Mouse (Mus musculus) erythroid progenitor cell, adult 5-6 weeks (primary cell): Measurements from ENCODE around the gene Zfp692. TPM values are rescaled to one million over a fixed set of nuclear protein-coding genes. Genes with fewer than 3 reads are reported as not detected.
"Not testable (repeated sequence)": the region's sequence is repeated elsewhere in the genome, so short reads cannot be mapped to it uniquely, and the experiment has no call there.

Experiments
- ATAC-seq: replicated peaks from 2 replicates; pipeline ENCODE4 v1.8.0; 2016; ENCODE audit warnings: moderate number of reproducible peaks, mild to moderate bottlenecking, moderate TSS enrichment, inconsistent platforms; ENCODE audit not compliant: poor library complexity, low FRiP score, severe bottlenecking
- total RNA-seq, 2 experiments: library from RNA; stranded (forward) in 1 of 2; stranded (reverse) in 1 of 2; fragments of 150-400 nt in 1 of 2; fragments of 186-747, 209-891 nt in 1 of 2; gene quantifications; 2 replicates each; pipeline versions ENCODE4 v1.2.3 to v1.2.4; 2015 to 2017; ENCODE audit warnings: low replicate concordance in 2 of 2

Zfp692 gene
- total RNA-seq, 2 experiments from 2014 or later = 4.6 to 19.1 TPM

GRCm38 (mm10) chr11:58352681-58353548 is 46.0 kb downstream of the Zfp692 start:
- peak; percentile 84 for ATAC-seq

GRCm38 (mm10) chr11:58353709-58354108 is 46.8 kb downstream of the Zfp692 start:
- ATAC-seq = no peak

GRCm38 (mm10) chr11:58354476-58354875 is 47.6 kb downstream of the Zfp692 start:
- ATAC-seq = no peak

- ATAC-seq = no peak
Observed at GRCm38 (mm10) chr11:58354927-58355326, 48.1 kb downstream of the Zfp692 start.

GRCm38 (mm10) chr11:58357042-58357441 is 50.2 kb downstream of the Zfp692 start:
- ATAC-seq = no peak

- peak; percentile 35 for ATAC-seq
Observed at GRCm38 (mm10) chr11:58357844-58358534, 51.1 kb downstream of the Zfp692 start.

GRCm38 (mm10) chr11:58362562-58362961 is 55.7 kb downstream of the Zfp692 start:
- ATAC-seq = not testable (repeated sequence)

Other genes starting within 250 kb of the Zfp692 start
- gene Gm12248, start 213.9 kb upstream of the Zfp692 start, total RNA-seq (2015; ENCODE audit: low replicate concordance) = not detected in 2 replicates
- 1.2 TPM in 1 of 2 replicates, not detected in the other for gene Gm12248, start 213.9 kb upstream of the Zfp692 start, total RNA-seq (2017; ENCODE audit: low replicate concordance)
- 19.5 and 43.6 TPM in 2 replicates for gene Cnot8, start 202.9 kb upstream of the Zfp692 start, total RNA-seq (2015; ENCODE audit: low replicate concordance)
- gene Cnot8, start 202.9 kb upstream of the Zfp692 start, total RNA-seq (2017; ENCODE audit: low replicate concordance) = 22.5 and 29.1 TPM in 2 replicates
- gene Gemin5, start 138.5 kb upstream of the Zfp692 start, total RNA-seq (2015; ENCODE audit: low replicate concordance) = 2.9 and 5.0 TPM in 2 replicates
- gene Gemin5, start 138.5 kb upstream of the Zfp692 start, total RNA-seq (2017; ENCODE audit: low replicate concordance) = 4.3 and 6.5 TPM in 2 replicates
- gene Mrpl22, start 135.4 kb upstream of the Zfp692 start, total RNA-seq (2015; ENCODE audit: low replicate concordance) = 12.6 and 15.9 TPM in 2 replicates
- 10.7 and 21.6 TPM in 2 replicates for gene Mrpl22, start 135.4 kb upstream of the Zfp692 start, total RNA-seq (2017; ENCODE audit: low replicate concordance)
- gene Igtp, start 107.5 kb upstream of the Zfp692 start, total RNA-seq (2015; ENCODE audit: low replicate concordance) = 16.8 and 27.4 TPM in 2 replicates
- 17.1 and 20.9 TPM in 2 replicates for gene Igtp, start 107.5 kb upstream of the Zfp692 start, total RNA-seq (2017; ENCODE audit: low replicate concordance)
- 6.5 and 12.6 TPM in 2 replicates for gene Irgm2, start 107.5 kb upstream of the Zfp692 start, total RNA-seq (2015; ENCODE audit: low replicate concordance)
- gene Irgm2, start 107.5 kb upstream of the Zfp692 start, total RNA-seq (2017; ENCODE audit: low replicate concordance) = 5.9 and 6.8 TPM in 2 replicates
- gene 4930438A08Rik, start 32.3 kb upstream of the Zfp692 start, total RNA-seq (2015; ENCODE audit: low replicate concordance) = 4.3 and 10.9 TPM in 2 replicates
- gene 4930438A08Rik, start 32.3 kb upstream of the Zfp692 start, total RNA-seq (2017; ENCODE audit: low replicate concordance) = 2.7 and 9.5 TPM in 2 replicates
- 75.3 and 80.5 TPM in 2 replicates for gene Zfp672, start 23.3 kb downstream of the Zfp692 start, total RNA-seq (2015; ENCODE audit: low replicate concordance)
- gene Zfp672, start 23.3 kb downstream of the Zfp692 start, total RNA-seq (2017; ENCODE audit: low replicate concordance) = 27.6 and 39.9 TPM in 2 replicates
- 10.5 and 13.3 TPM in 2 replicates for gene Sh3bp5l, start 23.7 kb downstream of the Zfp692 start, total RNA-seq (2015; ENCODE audit: low replicate concordance)
- gene Sh3bp5l, start 23.7 kb downstream of the Zfp692 start, total RNA-seq (2017; ENCODE audit: low replicate concordance) = 19.8 and 118 TPM in 2 replicates
- gene Lypd8, start 72.0 kb downstream of the Zfp692 start, total RNA-seq (2015; ENCODE audit: low replicate concordance) = not detected in 2 replicates
- gene Lypd8, start 72.0 kb downstream of the Zfp692 start, total RNA-seq (2017; ENCODE audit: low replicate concordance) = not detected in 2 replicates
- not detected in 2 replicates for gene 1810065E05Rik, start 114.0 kb downstream of the Zfp692 start, total RNA-seq (2015; ENCODE audit: low replicate concordance)
- not detected in 2 replicates for gene 1810065E05Rik, start 114.0 kb downstream of the Zfp692 start, total RNA-seq (2017; ENCODE audit: low replicate concordance)
- gene Gm12253, start 125.5 kb downstream of the Zfp692 start, total RNA-seq (2015; ENCODE audit: low replicate concordance) = not detected in 2 replicates
- not detected in 2 replicates for gene Gm12253, start 125.5 kb downstream of the Zfp692 start, total RNA-seq (2017; ENCODE audit: low replicate concordance)
- not detected in 2 replicates for gene Lypd9, start 145.9 kb downstream of the Zfp692 start, total RNA-seq (2015; ENCODE audit: low replicate concordance)
- not detected in 2 replicates for gene Lypd9, start 145.9 kb downstream of the Zfp692 start, total RNA-seq (2017; ENCODE audit: low replicate concordance)
- not detected in 2 replicates for gene Olfr30, start 155.2 kb downstream of the Zfp692 start, total RNA-seq (2015; ENCODE audit: low replicate concordance)
- gene Olfr30, start 155.2 kb downstream of the Zfp692 start, total RNA-seq (2017; ENCODE audit: low replicate concordance) = not detected in 2 replicates
- not detected in 2 replicates for gene Olfr332, start 185.5 kb downstream of the Zfp692 start, total RNA-seq (2015; ENCODE audit: low replicate concordance)
- gene Olfr332, start 185.5 kb downstream of the Zfp692 start, total RNA-seq (2017; ENCODE audit: low replicate concordance) = not detected in 2 replicates
- not detected in 2 replicates for gene Olfr331, start 195.5 kb downstream of the Zfp692 start, total RNA-seq (2015; ENCODE audit: low replicate concordance)
- not detected in 2 replicates for gene Olfr331, start 195.5 kb downstream of the Zfp692 start, total RNA-seq (2017; ENCODE audit: low replicate concordance)
- gene Olfr330, start 227.8 kb downstream of the Zfp692 start, total RNA-seq (2015; ENCODE audit: low replicate concordance) = not detected in 2 replicates
- not detected in 2 replicates for gene Olfr330, start 227.8 kb downstream of the Zfp692 start, total RNA-seq (2017; ENCODE audit: low replicate concordance)
- not detected in 2 replicates for gene Olfr329-ps, start 239.4 kb downstream of the Zfp692 start, total RNA-seq (2015; ENCODE audit: low replicate concordance)
- gene Olfr329-ps, start 239.4 kb downstream of the Zfp692 start, total RNA-seq (2017; ENCODE audit: low replicate concordance) = not detected in 2 replicates
- gene Olfr328, start 248.6 kb downstream of the Zfp692 start, total RNA-seq (2015; ENCODE audit: low replicate concordance) = not detected in 2 replicates
- not detected in 2 replicates for gene Olfr328, start 248.6 kb downstream of the Zfp692 start, total RNA-seq (2017; ENCODE audit: low replicate concordance)